Mouse (Mus musculus): ENCODE data around the gene Glyr1. TPM values are rescaled to one million over a fixed set of nuclear protein-coding genes. Genes with fewer than 3 reads are reported as not detected.

Gene Glyr1
- polyA plus RNA-seq, 1 experiment from 2014 or later = 131 TPM

DNA sequence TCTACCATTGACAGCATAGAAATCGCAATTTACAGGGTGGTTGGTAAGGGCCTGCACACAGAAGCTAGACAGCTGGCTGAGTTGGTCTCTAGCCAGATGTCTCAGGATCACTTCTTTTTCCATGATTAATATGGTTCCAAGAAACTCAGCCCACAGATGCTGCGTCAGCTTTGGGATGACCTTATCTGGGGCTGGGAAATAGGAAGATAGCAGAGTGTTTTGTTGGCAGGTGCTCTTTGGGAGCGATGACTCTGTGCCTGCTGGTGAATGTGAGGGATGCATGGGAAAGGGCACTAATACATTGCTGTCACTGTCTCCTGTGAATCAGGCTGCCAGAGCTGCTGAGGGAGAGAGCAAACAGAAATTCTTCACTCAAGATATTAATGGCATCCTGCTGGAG lies 20.7 kb upstream of the Glyr1 start:
- DNase-seq (ENCODE audit: low spot score) = no peak
- Histone ChIP-seq H3K27me3 (ENCODE audit: control insufficient read depth, insufficient read depth, low read length) (no peaks in the 10 kb centered on the region), H3K9ac (replicated peaks; ENCODE audit: low read length) (no peak overlapping the region), H3K4me2 (ENCODE audit: low read depth, low read length) (no peak overlapping the region), H3K36me3 (replicated peaks; ENCODE audit: control insufficient read depth, insufficient read depth, low read depth, low read length) (peaks cover 9% of the 10 kb centered on the region; the same call in 1 of the 2 replicates), H3K9me3 (replicated peaks; ENCODE audit: control insufficient read depth, low read length) (no peaks in the 10 kb centered on the region), H3K4me1 (ENCODE audit: control insufficient read depth, insufficient read depth, low read length) (no peaks in the 10 kb centered on the region), H3K27ac (replicated peaks; ENCODE audit: low read depth, low read length) (no peak overlapping the region), H3K4me3 (ENCODE audit: low read depth, low read length) (no peak overlapping the region)
- no peak for ATAC-seq (replicated peaks; ENCODE audit: insufficient number of reproducible peaks, low FRiP score, low TSS enrichment, low read depth)
- 91% methylated on average over 3 of the region's 3 CpGs for WGBS

DNA sequence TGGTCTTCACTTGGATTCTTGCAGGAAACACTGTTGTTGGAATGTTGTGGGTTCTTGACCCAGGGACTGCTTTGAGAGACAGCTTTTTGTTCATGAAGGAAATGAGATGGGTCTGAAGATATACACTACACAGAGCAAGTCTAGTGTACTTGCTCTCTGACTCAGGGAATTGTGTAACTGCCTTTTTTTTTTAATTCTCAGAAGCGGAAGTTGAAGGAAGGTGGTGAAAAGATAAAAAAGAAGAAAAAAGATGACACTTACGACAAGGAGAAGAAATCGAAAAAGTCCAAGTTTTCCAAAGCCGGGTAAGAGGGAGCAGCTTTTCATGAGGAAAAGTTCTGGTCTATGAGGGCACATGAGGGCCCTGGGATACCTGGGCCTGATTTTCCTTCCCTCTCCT lies 13.8 kb upstream of the Glyr1 start:
- H3K9ac ChIP-seq (replicated peaks; ENCODE audit: low read length) = no peak overlapping the region
- H3K27ac ChIP-seq (replicated peaks; ENCODE audit: low read depth, low read length) = no peak overlapping the region
- WGBS = 94% methylated on average over 4 of the region's 4 CpGs
- H3K27me3 ChIP-seq (ENCODE audit: control insufficient read depth, insufficient read depth, low read length) = no peaks in the 10 kb centered on the region
- no peak for ATAC-seq (replicated peaks; ENCODE audit: insufficient number of reproducible peaks, low FRiP score, low TSS enrichment, low read depth)
- H3K36me3 ChIP-seq (replicated peaks; ENCODE audit: control insufficient read depth, insufficient read depth, low read depth, low read length) = peaks cover 12% of the 10 kb centered on the region
- no peak for DNase-seq (ENCODE audit: low spot score)
- H3K4me3 ChIP-seq (ENCODE audit: low read depth, low read length) = no peak overlapping the region
- H3K4me1 ChIP-seq (ENCODE audit: control insufficient read depth, insufficient read depth, low read length) = no peaks in the 10 kb centered on the region
- H3K4me2 ChIP-seq (ENCODE audit: low read depth, low read length) = no peak overlapping the region
- H3K9me3 ChIP-seq (replicated peaks; ENCODE audit: control insufficient read depth, low read length) = no peaks in the 10 kb centered on the region

DNA sequence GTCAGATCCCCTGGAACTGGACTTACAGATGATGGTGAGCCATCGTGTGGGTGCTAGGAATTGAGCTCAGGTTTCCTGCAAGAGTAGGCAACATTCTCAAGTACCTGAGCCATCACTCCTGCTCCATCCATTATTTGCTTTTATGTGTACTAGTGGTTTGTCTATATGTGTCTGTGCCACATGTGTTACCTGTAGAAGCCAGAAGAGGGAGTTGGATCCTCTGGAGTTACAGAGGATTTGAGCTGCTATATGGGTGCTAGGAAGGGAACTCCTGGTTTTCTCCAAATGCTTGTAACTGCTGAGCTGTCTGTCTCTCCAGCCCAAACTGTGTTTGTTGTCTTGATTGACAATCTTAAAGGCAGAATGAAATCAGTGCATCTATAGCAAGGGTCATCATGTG lies 8.5 kb upstream of the Glyr1 start:
- no peak overlapping the region for H3K27ac ChIP-seq (replicated peaks; ENCODE audit: low read depth, low read length)
- no peak overlapping the region for H3K4me3 ChIP-seq (ENCODE audit: low read depth, low read length)
- DNase-seq (ENCODE audit: low spot score) (peak; percentile 20), ATAC-seq (replicated peaks; ENCODE audit: insufficient number of reproducible peaks, low FRiP score, low TSS enrichment, low read depth) (no peak)
- H3K27me3 ChIP-seq (ENCODE audit: control insufficient read depth, insufficient read depth, low read length) = no peaks in the 10 kb centered on the region
- no peaks in the 10 kb centered on the region for H3K4me1 ChIP-seq (ENCODE audit: control insufficient read depth, insufficient read depth, low read length)
- peaks cover 3% of the 10 kb centered on the region; the same call in 1 of the 2 replicates for H3K36me3 ChIP-seq (replicated peaks; ENCODE audit: control insufficient read depth, insufficient read depth, low read depth, low read length)
- no peak overlapping the region for H3K9ac ChIP-seq (replicated peaks; ENCODE audit: low read length)
- H3K4me2 ChIP-seq (ENCODE audit: low read depth, low read length) = no peak overlapping the region
- WGBS = 65% methylated on average over 1 of the region's 1 CpGs
- no peaks in the 10 kb centered on the region for H3K9me3 ChIP-seq (replicated peaks; ENCODE audit: control insufficient read depth, low read length)

DNA sequence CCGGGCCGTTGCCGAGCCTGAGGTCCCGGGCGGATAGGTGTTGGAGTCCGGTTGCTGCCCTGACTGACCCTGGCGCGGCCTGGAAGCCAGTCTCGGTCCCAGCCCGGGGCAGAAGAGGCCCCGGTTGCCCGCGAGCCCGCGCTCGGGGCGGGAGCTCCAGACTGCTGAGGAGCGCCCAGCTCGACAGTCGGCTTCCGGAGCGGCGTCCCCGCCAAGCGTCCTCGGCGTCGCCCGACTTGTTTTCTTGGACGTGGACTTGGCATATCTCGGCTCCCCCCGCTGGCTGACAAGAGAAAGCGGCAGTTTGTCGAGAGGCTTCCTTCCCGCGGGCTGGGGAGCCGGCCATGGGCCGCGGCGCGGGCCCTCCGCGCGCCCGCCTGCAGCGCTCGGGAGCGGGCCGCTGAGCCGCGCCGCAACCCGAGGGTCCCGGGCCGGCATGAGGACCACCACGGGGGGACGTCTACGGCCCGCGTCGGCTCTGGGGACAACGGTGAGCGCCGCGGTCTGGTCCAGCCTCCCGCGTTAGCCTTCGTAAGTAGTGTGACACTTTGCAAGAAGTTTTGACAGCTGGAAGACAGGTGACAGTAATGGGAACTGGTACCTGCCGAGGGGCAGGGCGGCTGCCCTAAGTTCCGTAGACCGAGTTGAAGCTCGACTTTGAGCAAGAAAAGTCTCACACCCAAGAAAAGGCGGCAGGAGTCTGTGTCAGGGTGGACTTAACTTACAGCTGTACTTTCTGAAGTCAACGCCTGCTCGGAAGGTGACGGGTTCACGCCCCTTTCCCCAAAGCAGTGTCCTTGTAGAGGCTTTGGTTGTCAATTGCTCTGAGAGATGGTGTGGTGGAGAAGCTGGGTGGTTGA lies 818 bp upstream of the Glyr1 start:
- H3K4me2 ChIP-seq (ENCODE audit: low read depth, low read length) = peak overlapping the region; percentile 85
- peaks cover 7% of the 10 kb centered on the region for H3K36me3 ChIP-seq (replicated peaks; ENCODE audit: control insufficient read depth, insufficient read depth, low read depth, low read length)
- ATAC-seq (replicated peaks; ENCODE audit: insufficient number of reproducible peaks, low FRiP score, low TSS enrichment, low read depth) = peak; percentile 74
- under 1% methylated on average over 72 of the region's 78 CpGs for WGBS
- peak overlapping the region; percentile 86 for H3K9ac ChIP-seq (replicated peaks; ENCODE audit: low read length)
- H3K4me3 ChIP-seq (ENCODE audit: low read depth, low read length) = peak overlapping the region; percentile 81
- H3K9me3 ChIP-seq (replicated peaks; ENCODE audit: control insufficient read depth, low read length) = no peaks in the 10 kb centered on the region
- H3K27ac ChIP-seq (replicated peaks; ENCODE audit: low read depth, low read length) = peak overlapping the region; percentile 94
- H3K4me1 ChIP-seq (ENCODE audit: control insufficient read depth, insufficient read depth, low read length) = no peaks in the 10 kb centered on the region
- H3K27me3 ChIP-seq (ENCODE audit: control insufficient read depth, insufficient read depth, low read length) = no peaks in the 10 kb centered on the region
- peak; percentile 70 for DNase-seq (ENCODE audit: low spot score)

DNA sequence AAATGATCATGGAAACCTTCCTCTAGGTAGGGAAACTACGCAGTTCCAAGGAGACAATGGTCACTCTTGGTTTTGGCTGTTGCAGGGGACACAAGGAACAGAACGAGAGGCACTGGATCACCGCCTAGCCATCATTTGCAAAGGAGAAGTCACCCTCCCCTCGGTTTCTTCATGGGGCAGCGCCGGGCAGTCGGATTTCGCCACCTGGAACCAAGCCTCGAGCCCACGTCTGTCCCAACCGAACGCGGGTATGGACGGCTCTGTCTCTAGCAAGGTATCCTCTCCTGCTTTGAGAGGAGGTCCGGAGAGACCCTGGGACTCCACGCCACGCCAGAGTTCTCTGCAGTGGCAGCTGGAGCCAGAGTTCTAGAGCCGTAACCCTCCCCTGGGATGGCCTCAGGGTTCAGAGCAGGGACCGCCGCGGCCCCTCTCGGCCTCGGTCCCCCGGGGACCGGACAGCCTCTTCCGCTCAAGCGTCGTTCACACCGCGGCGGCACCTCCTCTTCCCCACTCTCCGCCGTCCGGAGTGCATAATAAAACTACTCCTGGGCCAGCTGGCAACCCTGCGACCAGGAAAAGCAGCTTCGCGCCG lies 385 bp downstream of the Glyr1 start:
- 0 out of 2 replicates have a peak, but pooled peaks have one; percentile 36 for ATAC-seq (replicated peaks; ENCODE audit: insufficient number of reproducible peaks, low FRiP score, low TSS enrichment, low read depth)
- Histone ChIP-seq H3K9me3 (replicated peaks; ENCODE audit: control insufficient read depth, low read length) (no peaks in the 10 kb centered on the region), H3K27me3 (ENCODE audit: control insufficient read depth, insufficient read depth, low read length) (no peaks in the 10 kb centered on the region), H3K27ac (replicated peaks; ENCODE audit: low read depth, low read length) (peak overlapping the region; percentile 81), H3K4me2 (ENCODE audit: low read depth, low read length) (peak overlapping the region; percentile 50), H3K36me3 (replicated peaks; ENCODE audit: control insufficient read depth, insufficient read depth, low read depth, low read length) (peaks cover 8% of the 10 kb centered on the region), H3K9ac (replicated peaks; ENCODE audit: low read length) (peak overlapping the region; percentile 84), H3K4me1 (ENCODE audit: control insufficient read depth, insufficient read depth, low read length) (no peaks in the 10 kb centered on the region), H3K4me3 (ENCODE audit: low read depth, low read length) (peak overlapping the region; percentile 81)
- DNase-seq (ENCODE audit: low spot score) = no peak
- WGBS = 0% methylated on average over 38 of the region's 38 CpGs

DNA sequence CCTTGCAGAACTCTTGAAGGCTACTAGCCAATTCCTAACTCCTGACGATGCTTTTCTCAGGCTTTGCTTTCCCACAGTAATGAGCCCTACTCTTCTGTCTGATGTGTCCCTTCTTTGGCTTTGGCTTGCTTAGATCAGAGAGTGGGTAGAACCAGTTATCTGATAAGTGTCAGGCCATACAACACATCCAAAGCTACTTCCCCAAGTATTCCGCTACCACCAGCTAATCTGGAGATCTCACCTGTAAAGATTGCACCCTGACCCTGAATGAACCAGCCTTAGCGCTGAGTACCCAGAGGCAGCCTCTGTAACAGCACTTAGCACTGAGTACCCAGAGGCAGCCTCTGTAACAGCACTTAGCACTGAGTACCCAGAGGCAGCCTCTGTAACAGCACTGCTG lies 4.3 kb downstream of the Glyr1 start:
- Histone ChIP-seq H3K36me3 (replicated peaks; ENCODE audit: control insufficient read depth, insufficient read depth, low read depth, low read length) (peaks cover 8% of the 10 kb centered on the region), H3K4me3 (ENCODE audit: low read depth, low read length) (no peak overlapping the region), H3K9me3 (replicated peaks; ENCODE audit: control insufficient read depth, low read length) (no peaks in the 10 kb centered on the region), H3K27ac (replicated peaks; ENCODE audit: low read depth, low read length) (no peak overlapping the region), H3K27me3 (ENCODE audit: control insufficient read depth, insufficient read depth, low read length) (no peaks in the 10 kb centered on the region), H3K4me1 (ENCODE audit: control insufficient read depth, insufficient read depth, low read length) (no peaks in the 10 kb centered on the region), H3K4me2 (ENCODE audit: low read depth, low read length) (no peak overlapping the region), H3K9ac (replicated peaks; ENCODE audit: low read length) (no peak overlapping the region)
- DNase-seq (ENCODE audit: low spot score) (no peak), ATAC-seq (replicated peaks; ENCODE audit: insufficient number of reproducible peaks, low FRiP score, low TSS enrichment, low read depth) (no peak)
- 96% methylated on average over 3 of the region's 3 CpGs for WGBS

DNA sequence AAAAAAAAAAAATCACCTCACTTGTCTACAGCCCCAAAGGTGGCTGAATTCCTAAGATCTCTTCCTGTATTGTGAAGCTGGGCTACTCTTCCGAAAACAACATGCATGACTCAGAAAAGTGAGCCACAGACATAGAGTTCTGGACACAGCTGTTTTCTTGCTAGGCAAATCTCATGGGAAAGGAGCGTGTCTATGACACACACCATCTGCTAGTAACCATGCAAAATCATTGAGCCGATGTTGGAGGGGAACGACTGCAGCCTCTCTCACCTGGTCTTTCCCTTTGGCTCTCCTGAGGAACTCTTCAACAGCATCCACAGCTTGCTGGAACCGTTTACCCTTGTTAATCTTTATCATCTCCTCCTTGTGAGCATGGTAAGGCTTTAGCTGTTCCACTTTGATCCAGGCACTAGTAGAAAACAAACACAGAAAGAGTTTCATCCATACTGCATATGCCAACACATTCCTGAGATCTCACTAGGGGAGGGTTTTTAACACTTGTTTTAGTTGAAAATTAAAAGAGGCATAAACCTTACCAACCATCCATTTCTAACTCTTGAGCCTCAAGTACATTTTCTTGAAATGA lies 12.9 kb downstream of the Glyr1 start:
- Histone ChIP-seq H3K4me3 (ENCODE audit: low read depth, low read length) (no peak overlapping the region), H3K9me3 (replicated peaks; ENCODE audit: control insufficient read depth, low read length) (no peaks in the 10 kb centered on the region), H3K27ac (replicated peaks; ENCODE audit: low read depth, low read length) (no peak overlapping the region), H3K36me3 (replicated peaks; ENCODE audit: control insufficient read depth, insufficient read depth, low read depth, low read length) (peaks cover 11% of the 10 kb centered on the region), H3K4me2 (ENCODE audit: low read depth, low read length) (no peak overlapping the region), H3K4me1 (ENCODE audit: control insufficient read depth, insufficient read depth, low read length) (no peaks in the 10 kb centered on the region), H3K27me3 (ENCODE audit: control insufficient read depth, insufficient read depth, low read length) (no peaks in the 10 kb centered on the region), H3K9ac (replicated peaks; ENCODE audit: low read length) (no peak overlapping the region)
- WGBS = 89% methylated on average over 5 of the region's 5 CpGs
- DNase-seq (ENCODE audit: low spot score) (no peak), ATAC-seq (replicated peaks; ENCODE audit: insufficient number of reproducible peaks, low FRiP score, low TSS enrichment, low read depth) (no peak)

DNA sequence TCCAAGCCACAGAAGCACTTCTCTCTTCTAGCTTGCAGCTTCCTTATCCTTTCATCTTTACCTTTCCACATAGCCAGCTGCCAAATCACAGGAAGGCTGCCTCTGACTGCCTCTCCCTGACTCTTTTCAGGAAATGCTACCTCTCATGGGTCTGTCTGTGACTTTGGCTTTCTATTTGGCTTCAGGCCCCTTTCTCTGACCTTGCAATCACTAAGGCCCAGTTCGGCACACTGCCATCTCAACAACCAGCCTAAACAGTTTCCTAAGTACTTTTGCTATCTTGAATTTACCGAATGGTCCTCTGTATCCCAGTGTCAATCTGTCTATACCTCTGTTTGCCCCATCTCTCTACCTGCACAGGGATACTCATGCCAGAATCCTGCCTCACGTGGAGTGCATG lies 14.1 kb downstream of the Glyr1 start:
- Histone ChIP-seq H3K27me3 (ENCODE audit: control insufficient read depth, insufficient read depth, low read length) (no peaks in the 10 kb centered on the region), H3K4me2 (ENCODE audit: low read depth, low read length) (no peak overlapping the region), H3K27ac (replicated peaks; ENCODE audit: low read depth, low read length) (no peak overlapping the region), H3K4me3 (ENCODE audit: low read depth, low read length) (no peak overlapping the region), H3K9ac (replicated peaks; ENCODE audit: low read length) (no peak overlapping the region), H3K4me1 (ENCODE audit: control insufficient read depth, insufficient read depth, low read length) (no peaks in the 10 kb centered on the region), H3K9me3 (replicated peaks; ENCODE audit: control insufficient read depth, low read length) (no peaks in the 10 kb centered on the region), H3K36me3 (replicated peaks; ENCODE audit: control insufficient read depth, insufficient read depth, low read depth, low read length) (peaks cover 19% of the 10 kb centered on the region)
- no peak for ATAC-seq (replicated peaks; ENCODE audit: insufficient number of reproducible peaks, low FRiP score, low TSS enrichment, low read depth)
- WGBS = 93% methylated on average over 3 of the region's 3 CpGs
- DNase-seq (ENCODE audit: low spot score) = no peak
